Mouse (Mus musculus): ENCODE results near the gene St6galnac3. TPM values are rescaled to one million over a fixed set of nuclear protein-coding genes. Genes with fewer than 3 reads are reported as not detected.

The St6galnac3 gene
- polyA plus RNA-seq, 1 experiment from 2014 or later = 55.0 TPM

- Histone ChIP-seq H3K9ac (replicated peaks; ENCODE audit: low read length) (no peak overlapping the region), H3K27me3 (ENCODE audit: control insufficient read depth, insufficient read depth, low read length) (no peaks in the 10 kb centered on the region), H3K4me1 (ENCODE audit: control insufficient read depth, insufficient read depth, low read length) (no peaks in the 10 kb centered on the region), H3K27ac (replicated peaks; ENCODE audit: low read depth, low read length) (no peak overlapping the region), H3K4me3 (ENCODE audit: low read depth, low read length) (no peak overlapping the region), H3K9me3 (replicated peaks; ENCODE audit: control insufficient read depth, low read length) (no peaks in the 10 kb centered on the region), H3K36me3 (replicated peaks; ENCODE audit: control insufficient read depth, insufficient read depth, low read depth, low read length) (no peaks in the 10 kb centered on the region), H3K4me2 (ENCODE audit: low read depth, low read length) (no peak overlapping the region)
- WGBS = 86% methylated on average over 4 of the region's 4 CpGs
- DNase-seq (ENCODE audit: low spot score) (no peak), ATAC-seq (replicated peaks; ENCODE audit: insufficient number of reproducible peaks, low FRiP score, low TSS enrichment, low read depth) (no peak)
Observed at GRCm38 (mm10) chr3:153170146-153170545, 554.8 kb downstream of the St6galnac3 start.

DNA sequence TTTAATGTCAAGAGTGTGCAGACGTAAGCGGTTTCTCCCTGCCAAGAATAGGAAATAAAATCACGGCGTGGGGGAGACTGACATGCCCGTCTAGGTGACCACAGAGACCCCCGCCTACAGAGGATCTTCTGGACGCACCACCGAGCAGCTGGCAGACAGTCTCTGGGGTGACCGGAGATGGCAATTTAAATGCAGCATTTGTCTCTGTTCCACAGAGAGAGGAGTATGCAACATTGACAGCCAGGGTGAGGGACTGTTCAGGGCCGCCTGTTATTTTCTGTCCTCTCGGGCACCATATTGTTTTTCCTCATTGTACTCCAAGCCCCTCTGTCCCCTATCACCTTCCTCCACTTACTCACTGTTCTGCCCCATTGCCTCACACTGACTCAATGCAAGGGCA is 555.2 kb downstream of the St6galnac3 start:
- H3K27me3 ChIP-seq (ENCODE audit: control insufficient read depth, insufficient read depth, low read length) = no peaks in the 10 kb centered on the region
- H3K9ac ChIP-seq (replicated peaks; ENCODE audit: low read length) = no peak overlapping the region
- no peak overlapping the region for H3K4me3 ChIP-seq (ENCODE audit: low read depth, low read length)
- no peak overlapping the region for H3K4me2 ChIP-seq (ENCODE audit: low read depth, low read length)
- DNase-seq (ENCODE audit: low spot score) (no peak), ATAC-seq (replicated peaks; ENCODE audit: insufficient number of reproducible peaks, low FRiP score, low TSS enrichment, low read depth) (no peak)
- H3K27ac ChIP-seq (replicated peaks; ENCODE audit: low read depth, low read length) = no peak overlapping the region
- H3K9me3 ChIP-seq (replicated peaks; ENCODE audit: control insufficient read depth, low read length) = no peaks in the 10 kb centered on the region
- 83% methylated on average over 11 of the region's 11 CpGs for WGBS
- no peaks in the 10 kb centered on the region for H3K36me3 ChIP-seq (replicated peaks; ENCODE audit: control insufficient read depth, insufficient read depth, low read depth, low read length)
- no peaks in the 10 kb centered on the region for H3K4me1 ChIP-seq (ENCODE audit: control insufficient read depth, insufficient read depth, low read length)

GRCm38 (mm10) chr3:153161676-153162075 is 563.3 kb downstream of the St6galnac3 start:
- Histone ChIP-seq H3K9ac (replicated peaks; ENCODE audit: low read length) (no peak overlapping the region), H3K27ac (replicated peaks; ENCODE audit: low read depth, low read length) (no peak overlapping the region), H3K4me1 (ENCODE audit: control insufficient read depth, insufficient read depth, low read length) (no peaks in the 10 kb centered on the region), H3K4me3 (ENCODE audit: low read depth, low read length) (no peak overlapping the region), H3K27me3 (ENCODE audit: control insufficient read depth, insufficient read depth, low read length) (no peaks in the 10 kb centered on the region), H3K4me2 (ENCODE audit: low read depth, low read length) (no peak overlapping the region), H3K9me3 (replicated peaks; ENCODE audit: control insufficient read depth, low read length) (no peaks in the 10 kb centered on the region), H3K36me3 (replicated peaks; ENCODE audit: control insufficient read depth, insufficient read depth, low read depth, low read length) (no peaks in the 10 kb centered on the region)
- no peak for DNase-seq (ENCODE audit: low spot score)
- 59% methylated on average over 9 of the region's 9 CpGs for WGBS
- no peak for ATAC-seq (replicated peaks; ENCODE audit: insufficient number of reproducible peaks, low FRiP score, low TSS enrichment, low read depth)

GRCm38 (mm10) chr3:153160683-153161082 is 564.3 kb downstream of the St6galnac3 start:
- 91% methylated on average over 5 of the region's 5 CpGs for WGBS
- Histone ChIP-seq H3K4me3 (ENCODE audit: low read depth, low read length) (no peak overlapping the region), H3K9ac (replicated peaks; ENCODE audit: low read length) (no peak overlapping the region), H3K9me3 (replicated peaks; ENCODE audit: control insufficient read depth, low read length) (no peaks in the 10 kb centered on the region), H3K4me2 (ENCODE audit: low read depth, low read length) (no peak overlapping the region), H3K27me3 (ENCODE audit: control insufficient read depth, insufficient read depth, low read length) (no peaks in the 10 kb centered on the region), H3K27ac (replicated peaks; ENCODE audit: low read depth, low read length) (no peak overlapping the region), H3K4me1 (ENCODE audit: control insufficient read depth, insufficient read depth, low read length) (no peaks in the 10 kb centered on the region), H3K36me3 (replicated peaks; ENCODE audit: control insufficient read depth, insufficient read depth, low read depth, low read length) (no peaks in the 10 kb centered on the region)
- no peak for ATAC-seq (replicated peaks; ENCODE audit: insufficient number of reproducible peaks, low FRiP score, low TSS enrichment, low read depth)
- no peak for DNase-seq (ENCODE audit: low spot score)

GRCm38 (mm10) chr3:153148887-153149286 is 576.1 kb downstream of the St6galnac3 start:
- no peak; the same call in 1 of the 2 replicates for ATAC-seq (replicated peaks; ENCODE audit: insufficient number of reproducible peaks, low FRiP score, low TSS enrichment, low read depth)
- no peak overlapping the region for H3K27ac ChIP-seq (replicated peaks; ENCODE audit: low read depth, low read length)
- no peaks in the 10 kb centered on the region for H3K36me3 ChIP-seq (replicated peaks; ENCODE audit: control insufficient read depth, insufficient read depth, low read depth, low read length)
- no peaks in the 10 kb centered on the region for H3K4me1 ChIP-seq (ENCODE audit: control insufficient read depth, insufficient read depth, low read length)
- no peak overlapping the region for H3K4me2 ChIP-seq (ENCODE audit: low read depth, low read length)
- no peaks in the 10 kb centered on the region for H3K9me3 ChIP-seq (replicated peaks; ENCODE audit: control insufficient read depth, low read length)
- no peak for DNase-seq (ENCODE audit: low spot score)
- H3K9ac ChIP-seq (replicated peaks; ENCODE audit: low read length) = no peak overlapping the region
- H3K27me3 ChIP-seq (ENCODE audit: control insufficient read depth, insufficient read depth, low read length) = no peaks in the 10 kb centered on the region
- WGBS = 14% methylated on average over 2 of the region's 2 CpGs
- H3K4me3 ChIP-seq (ENCODE audit: low read depth, low read length) = no peak overlapping the region

Small RNA genes lying within 50 kb of the gene (microRNA-seq; reads per million reads assigned to microRNA genes)
- not detected for gene Gm27405 (ENCODE audit: borderline number of aligned reads)

Other genes with a start within 250 kb of the St6galnac3 start
- gene Asb17, start 119.0 kb upstream of the St6galnac3 start, polyA plus RNA-seq (2014; fragmentation: Nextera tagmentation; extraction: Ambion mirVana) = 0.34 TPM in 1 of 2 replicates, not detected in the other
- gene Msh4, start 181.0 kb upstream of the St6galnac3 start, polyA plus RNA-seq (2014; fragmentation: Nextera tagmentation; extraction: Ambion mirVana) = 0.06 TPM in 1 of 2 replicates, not detected in the other
- gene Rabggtb, start 187.8 kb upstream of the St6galnac3 start, polyA plus RNA-seq (2014; fragmentation: Nextera tagmentation; extraction: Ambion mirVana) = 44.3 and 48.9 TPM in 2 replicates
- 51.1 and 55.3 TPM in 2 replicates for gene Acadm, start 219.5 kb upstream of the St6galnac3 start, polyA plus RNA-seq (2014; fragmentation: Nextera tagmentation; extraction: Ambion mirVana)
- 1.3 and 2.1 TPM in 2 replicates for gene Slc44a5, start 248.3 kb upstream of the St6galnac3 start, polyA plus RNA-seq (2014; fragmentation: Nextera tagmentation; extraction: Ambion mirVana)

Data from embryonic facial prominence, embryonic 11.5 days (tissue).